Mouse (Mus musculus): ENCODE data around the gene Diexf.

Diexf gene

DNA sequence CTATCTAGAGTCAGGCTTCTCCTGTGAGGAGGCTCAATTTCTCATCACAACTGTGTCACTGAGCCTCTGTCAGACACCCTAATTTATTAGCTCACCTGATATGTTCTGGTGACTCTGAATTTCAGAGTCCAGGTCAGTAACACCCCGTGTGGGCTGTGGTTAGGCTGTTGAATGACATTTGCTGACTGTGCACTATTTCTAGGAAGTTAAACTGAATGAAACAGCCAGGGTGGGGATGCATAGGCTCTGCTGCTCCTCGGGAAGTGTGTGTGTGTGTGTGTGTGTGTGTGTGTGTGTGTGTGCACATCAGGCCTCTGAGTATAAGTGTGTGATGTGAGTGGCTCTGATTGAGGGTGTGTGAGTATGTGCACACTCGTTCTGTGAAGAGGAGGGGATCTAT, 8.6 kb upstream of the Diexf start:
- DNase-seq (ENCODE audit: low read depth): peak; percentile 8

DNA sequence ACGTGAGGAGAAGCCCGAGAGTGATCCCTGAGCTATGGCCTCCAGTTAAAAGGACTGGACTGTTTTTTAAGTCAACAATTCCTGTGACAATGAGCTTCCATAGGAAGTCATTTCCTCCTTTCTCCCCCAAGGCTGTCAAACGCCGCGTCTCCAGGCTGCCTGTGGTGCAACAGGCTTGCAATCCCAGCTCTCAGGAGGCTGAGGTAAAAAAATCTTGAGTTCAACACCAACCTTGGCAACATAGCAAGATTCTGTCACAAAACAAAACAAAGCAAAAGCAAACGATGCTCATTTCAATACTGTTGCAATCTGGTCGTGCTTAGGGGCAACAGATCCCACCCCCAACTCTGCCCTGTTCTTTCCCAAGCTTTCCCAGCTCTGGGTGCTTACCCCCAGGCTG, 8.0 kb upstream of the Diexf start:
- peak; percentile 71 for DNase-seq (ENCODE audit: low read depth)

DNA sequence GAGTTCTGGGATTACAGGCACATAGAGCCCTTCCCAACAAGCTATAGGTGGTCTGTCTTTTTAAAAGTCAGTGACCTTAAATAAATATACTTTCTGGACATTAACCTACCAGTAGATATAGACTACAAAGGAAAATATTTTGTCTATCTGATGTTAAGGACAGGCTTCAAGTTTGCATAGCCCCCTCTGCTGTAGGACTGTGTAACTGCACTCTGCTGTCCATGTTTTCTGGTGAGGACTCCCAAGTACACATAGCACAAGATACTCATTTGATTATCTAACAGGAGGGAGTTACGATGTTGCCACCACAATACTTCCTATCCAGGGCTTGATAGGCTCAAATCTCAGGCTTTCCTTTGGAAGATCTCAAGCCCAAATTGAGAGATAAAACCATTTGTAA, 3.7 kb upstream of the Diexf start:
- peak; percentile 21 for DNase-seq (ENCODE audit: low read depth)

DNA sequence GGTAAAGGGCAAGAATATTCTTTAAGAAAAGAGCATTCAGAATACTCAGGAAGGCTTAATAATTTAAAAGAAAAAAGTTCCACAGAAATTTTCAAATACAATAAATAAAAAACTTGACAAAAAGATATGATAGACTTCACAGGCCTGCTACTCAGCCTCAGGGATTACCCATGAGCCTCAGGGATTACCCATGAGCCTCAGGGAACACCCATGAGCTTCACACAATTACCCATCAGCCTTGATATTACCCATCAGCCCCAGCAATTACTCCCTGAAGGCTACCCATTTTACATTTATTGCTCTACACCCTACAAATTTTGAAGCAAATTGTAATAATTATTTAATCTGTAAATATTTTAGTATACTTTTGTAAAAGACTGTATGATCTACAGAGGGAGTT, 2.3 kb upstream of the Diexf start:
- no peak for DNase-seq (ENCODE audit: low read depth)

DNA sequence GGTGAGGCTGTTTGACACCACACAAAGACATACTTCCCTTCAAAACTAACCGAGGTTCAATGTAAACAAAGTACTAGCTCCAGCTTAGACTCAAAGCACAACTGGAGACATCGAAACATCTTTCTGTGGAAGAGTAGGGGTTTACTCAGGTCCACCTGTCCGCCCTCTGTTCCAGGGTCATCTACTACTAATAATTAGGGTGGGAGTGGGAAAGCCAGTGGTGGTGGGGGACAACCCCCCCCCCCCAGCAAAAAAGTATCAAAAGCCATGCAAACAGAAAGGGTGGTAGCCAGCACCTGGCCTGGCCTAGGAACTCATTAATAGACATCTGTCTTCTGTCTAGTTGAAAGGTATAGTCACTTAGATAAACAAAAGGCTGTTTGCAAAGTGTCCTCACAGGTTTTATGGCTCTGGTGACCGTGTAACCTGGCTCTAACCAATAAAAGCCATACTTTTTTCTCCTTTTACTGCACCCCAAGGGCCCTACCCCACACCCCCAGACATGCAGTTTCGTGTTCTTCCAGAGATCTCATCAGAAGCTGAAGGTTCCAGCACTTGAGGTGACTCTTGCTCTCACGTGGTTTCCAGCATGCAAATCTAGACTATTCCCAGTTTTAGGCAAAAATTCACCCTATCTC, 1.4 kb upstream of the Diexf start:
- DNase-seq (ENCODE audit: low read depth): no peak

DNA sequence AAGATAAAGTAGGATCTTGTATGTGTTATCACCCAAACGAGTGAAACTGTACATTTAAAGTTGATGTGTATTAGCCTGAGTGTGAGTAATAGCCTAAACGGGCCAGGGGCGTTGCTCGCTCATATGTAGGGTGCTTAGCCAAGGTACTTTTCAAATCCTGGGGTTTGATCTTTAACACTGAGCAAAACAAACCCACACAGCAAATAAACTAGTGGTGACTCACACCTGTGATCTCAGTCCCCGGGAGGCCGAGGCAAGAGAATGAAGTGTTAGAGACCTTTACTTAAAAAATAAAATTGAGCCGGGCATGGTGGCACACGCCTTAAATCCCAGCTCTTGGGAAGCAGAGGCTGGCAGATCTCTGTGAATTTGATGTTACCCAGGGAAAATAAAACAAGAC, 767 bp upstream of the Diexf start:
- peak; percentile 60 for DNase-seq (ENCODE audit: low read depth)

DNA sequence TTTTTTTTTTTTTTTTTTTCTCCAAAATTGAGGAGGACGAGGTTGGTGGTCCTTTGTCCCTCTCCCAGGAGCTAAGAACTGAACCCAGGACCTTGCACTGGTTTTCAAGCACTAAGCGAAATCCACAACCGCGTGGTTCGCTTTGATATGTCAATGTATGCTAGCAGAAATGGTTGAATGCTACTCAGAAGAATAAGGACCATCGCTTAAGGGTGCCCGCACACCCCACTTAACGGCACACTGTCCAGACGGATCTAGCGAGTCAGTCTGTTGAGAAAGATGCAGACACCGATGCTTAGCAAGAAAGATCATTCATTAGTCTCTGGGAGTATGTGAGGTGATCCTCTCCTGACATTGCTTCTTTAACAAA, 369 bp upstream of the Diexf start:
- DNase-seq (ENCODE audit: low read depth): no peak

DNA sequence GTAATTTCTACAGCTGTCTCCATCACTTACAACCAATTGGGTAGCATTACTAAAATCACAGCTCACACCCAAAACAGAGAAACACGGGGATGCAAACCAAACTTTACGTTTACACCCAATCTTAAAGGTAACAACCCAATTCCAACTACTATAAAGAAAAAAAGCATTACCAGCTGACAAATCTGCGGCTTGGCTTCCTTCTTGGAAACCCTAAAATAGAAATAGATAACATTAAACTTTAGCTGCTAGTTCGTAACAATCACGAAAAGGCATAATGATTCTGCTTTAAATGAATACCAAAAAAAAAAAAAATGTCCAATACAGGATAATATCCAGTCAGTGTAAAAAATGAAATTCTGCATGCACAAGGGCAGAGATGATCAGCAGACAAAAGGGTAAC, 751 bp downstream of the Diexf start:
- DNase-seq (ENCODE audit: low read depth): no peak

DNA sequence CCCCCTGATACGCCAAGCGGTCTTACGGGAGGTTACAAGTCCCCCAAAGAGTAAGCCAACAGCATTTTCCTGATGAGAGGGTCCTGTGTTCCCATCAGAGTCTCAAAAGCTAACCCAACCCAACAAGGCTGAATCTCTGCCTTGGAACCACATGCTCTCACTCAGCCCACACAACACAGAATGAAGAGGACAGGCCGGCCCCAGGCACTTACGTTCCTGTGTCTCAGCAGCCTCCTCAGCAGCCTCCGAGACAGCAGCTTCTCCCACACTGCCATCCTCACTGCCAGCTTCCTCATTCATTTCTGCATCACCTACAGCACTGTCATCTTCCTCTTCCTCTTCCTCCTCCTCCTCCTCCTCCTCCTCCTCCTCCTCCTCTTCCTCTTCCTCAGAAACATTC, 2.0 kb downstream of the Diexf start:
- DNase-seq (ENCODE audit: low read depth): no peak

DNA sequence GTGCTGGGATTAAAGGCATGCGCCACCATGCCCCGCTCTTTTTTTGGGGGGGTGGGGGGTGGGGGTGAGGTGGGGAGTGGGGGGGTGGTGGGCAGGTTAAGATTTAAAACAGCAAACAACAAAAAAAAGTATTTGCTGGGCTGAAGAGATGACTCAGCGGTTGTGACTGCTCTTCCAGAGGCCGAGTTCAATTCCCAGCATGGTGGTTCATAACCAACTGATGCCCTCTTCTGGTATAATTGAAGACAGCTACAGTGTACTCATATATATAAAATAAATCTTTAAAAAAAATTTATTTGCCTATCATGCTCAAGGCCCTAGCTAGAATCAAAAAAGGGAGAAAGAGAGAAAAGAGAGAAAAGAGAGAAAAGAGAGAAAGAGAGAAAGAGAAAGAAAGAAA, 4.2 kb downstream of the Diexf start:
- DNase-seq (ENCODE audit: low read depth): peak; percentile 77

DNA sequence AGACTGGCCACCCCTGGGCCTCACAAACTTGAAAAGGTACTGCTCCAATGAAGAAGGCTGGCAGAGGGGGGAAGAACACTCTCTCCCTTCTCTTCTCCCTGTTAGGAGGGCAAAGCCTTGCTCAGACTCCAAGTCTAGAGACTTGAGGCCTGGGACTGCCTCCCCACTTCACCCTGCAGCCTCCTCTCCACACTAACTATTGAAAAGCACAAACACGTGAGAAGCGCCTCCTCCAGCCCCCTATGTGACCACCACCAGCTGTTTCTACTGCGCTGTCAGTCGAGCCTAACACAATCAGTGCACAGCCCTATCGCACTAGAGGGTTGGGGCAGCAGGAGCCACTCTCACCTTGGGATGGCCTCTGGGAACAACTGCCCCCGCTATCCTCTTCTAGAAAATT, 6.8 kb downstream of the Diexf start:
- no peak for DNase-seq (ENCODE audit: low read depth)

DNA sequence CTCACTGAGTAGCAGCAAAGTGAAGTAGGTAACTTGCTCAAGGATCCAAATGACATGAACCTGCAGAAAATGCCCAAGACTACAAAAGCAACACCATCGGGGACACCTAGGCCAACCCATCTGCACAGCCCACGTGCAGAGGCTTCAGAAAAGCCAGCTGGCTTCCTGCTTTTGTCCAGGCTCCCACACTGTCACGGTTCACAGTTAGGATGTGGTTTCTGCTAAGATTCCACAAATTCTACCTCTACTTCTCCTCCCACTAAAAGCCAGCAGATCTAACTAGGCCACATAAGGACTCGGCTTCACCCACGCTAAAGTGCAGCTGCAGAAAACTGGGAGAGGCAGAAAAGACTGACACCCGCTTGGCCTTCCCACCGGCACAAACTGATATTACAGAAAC, 7.3 kb downstream of the Diexf start:
- no peak for DNase-seq (ENCODE audit: low read depth)

DNA sequence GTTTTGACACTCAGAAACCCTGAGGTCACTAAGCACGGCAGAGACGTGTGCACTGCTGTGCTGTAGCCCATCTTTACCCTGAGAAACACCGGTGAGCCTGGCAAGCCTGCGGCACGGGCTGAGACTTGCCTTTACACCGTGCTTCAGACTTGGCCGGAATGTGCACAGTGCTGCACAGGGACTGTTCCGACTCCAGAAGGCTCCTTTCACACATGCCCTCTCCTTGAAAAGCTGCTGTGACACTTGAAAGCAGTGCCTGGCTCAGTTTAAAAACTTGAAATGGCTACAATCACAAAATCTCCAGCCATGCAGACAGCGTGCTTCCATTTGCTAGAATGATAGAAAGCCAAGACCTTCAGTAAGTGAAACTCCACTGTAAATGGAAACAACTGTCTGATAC, 18.0 kb downstream of the Diexf start:
- no peak for DNase-seq (ENCODE audit: low read depth)

DNA sequence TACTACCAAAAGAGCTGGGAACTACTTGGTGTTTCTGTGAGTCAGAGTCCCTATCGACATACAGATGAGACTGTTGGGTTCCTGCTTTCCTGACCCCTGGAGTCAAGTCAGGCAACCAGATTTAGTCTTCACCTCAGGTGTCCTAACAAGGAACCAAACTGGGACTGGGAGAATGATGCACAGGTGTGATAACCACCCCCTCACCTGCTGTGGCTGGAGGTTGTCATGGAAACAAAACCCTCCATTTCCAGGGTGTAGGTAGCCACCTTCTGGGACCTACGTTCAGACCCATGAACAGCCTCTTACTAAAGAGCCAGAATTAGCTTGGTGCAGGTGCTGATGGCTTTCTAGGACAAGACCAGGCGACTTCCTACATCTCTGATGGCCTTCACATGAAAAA, 27.1 kb downstream of the Diexf start:
- no peak for DNase-seq (ENCODE audit: low read depth)

DNA sequence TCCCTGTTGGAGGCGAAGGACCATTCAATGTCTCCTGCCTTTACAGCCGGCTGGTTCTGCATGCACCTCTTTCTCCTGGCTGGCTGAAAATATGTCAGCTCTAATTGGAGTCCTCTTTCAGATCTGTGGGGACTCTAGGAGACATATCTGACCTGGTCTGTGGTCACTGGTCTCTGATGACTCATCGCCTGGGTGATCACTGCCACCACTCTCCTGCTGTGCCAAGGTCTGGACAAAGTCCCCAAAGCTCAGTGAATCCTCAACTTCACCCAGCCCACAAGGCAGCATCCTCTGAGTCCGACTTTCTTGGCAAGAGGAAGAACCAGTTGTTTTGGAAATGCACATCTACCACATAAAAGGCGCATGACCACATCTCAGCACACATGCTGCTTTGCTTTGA, 27.5 kb downstream of the Diexf start:
- no peak for DNase-seq (ENCODE audit: low read depth)

DNA sequence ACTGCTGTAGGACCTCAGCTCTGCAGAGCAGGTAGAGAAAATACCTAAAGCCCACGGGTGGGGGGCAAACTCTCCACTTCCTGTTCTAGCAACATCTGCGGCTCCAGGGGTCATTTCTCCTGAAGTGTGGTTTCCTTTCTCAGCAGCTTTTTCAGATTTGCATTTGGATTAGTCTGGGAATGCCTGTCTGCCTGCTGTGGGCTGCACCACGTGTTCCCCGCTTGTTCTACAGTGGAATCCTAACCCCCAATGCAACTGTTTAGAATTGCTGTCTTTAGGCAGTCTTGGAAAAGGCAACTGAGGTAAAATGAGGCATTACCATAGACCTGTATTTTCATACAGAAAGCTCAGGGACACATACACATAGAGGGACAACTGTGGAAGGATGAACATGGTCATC, 28.0 kb downstream of the Diexf start:
- no peak for DNase-seq (ENCODE audit: low read depth)

DNA sequence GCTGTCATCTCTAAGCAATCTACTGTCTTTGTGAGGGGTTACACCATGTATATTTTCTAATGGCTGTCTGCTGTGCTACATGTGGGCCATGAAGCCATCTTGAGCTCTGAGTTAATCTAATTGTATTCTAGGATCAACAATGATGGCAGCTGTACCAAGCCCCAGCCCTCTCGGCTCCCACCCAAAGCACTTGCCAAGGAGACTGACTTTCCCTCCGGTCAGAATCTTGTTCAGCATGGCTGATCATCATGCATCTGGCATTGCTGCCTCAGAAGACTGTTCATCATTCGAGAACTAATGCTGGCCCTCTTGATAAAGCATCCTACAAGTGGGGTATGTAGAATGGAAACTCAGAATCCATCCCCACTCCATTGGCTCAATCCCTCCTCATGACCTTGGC, 31.1 kb downstream of the Diexf start:
- no peak for DNase-seq (ENCODE audit: low read depth)

DNA sequence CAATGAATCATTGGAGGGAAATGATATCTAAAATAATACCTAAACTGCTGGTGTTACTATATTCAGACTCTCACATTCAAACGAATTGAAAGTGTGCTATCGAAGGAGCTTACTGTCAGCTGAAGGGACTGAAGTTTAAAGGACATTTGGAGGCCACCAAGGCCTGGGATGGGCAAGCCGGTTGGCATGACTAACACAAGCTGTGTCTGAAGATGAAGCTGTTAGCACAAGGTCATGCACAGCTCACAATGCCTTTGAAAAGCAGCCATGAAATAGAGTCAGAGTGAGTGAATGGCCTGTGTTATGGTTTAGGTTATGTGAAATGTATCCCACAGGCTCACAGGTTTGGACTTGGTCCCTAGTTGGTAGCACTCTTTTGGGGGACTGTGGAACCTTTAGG, 36.5 kb downstream of the Diexf start:
- DNase-seq (ENCODE audit: low read depth): no peak

DNA sequence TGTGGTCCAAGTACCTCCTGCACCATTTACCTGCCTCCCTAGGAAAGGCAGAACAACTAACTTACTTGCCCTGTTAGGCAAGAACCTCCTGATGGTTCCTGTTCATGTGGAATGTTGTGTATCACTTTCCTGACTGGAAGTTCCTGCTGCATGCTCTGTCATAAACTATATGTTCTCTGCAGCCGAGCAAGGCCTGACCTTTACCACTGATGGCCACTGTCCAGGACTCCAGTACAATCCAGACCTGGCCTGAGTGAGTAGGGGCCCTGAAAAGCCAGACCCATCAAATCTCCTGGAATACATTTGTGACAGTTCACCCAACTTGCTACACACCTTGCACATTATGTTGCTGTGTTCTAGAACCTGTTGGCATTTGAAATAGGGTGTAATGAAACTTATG, 37.3 kb downstream of the Diexf start:
- DNase-seq (ENCODE audit: low read depth): no peak

DNA sequence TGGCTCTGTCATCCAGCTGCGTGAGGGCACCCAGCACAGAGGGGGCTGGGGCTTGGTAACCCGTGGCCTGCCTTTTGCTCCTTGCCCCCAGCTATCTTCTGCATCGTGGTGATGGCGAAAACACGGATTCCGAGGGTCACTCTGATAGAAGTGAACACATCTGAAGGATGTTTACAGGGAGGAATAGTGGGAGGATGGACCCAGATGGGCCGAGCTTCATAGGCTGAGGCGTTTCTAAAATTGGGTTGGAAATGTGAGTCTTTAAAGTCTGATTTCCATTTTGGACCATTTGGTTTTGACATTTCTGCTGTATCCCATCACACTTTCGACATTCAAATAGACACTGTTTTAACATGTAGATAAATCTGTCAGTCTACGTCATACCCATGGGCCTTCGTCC, 39.2 kb downstream of the Diexf start:
- no peak for DNase-seq (ENCODE audit: low read depth)

DNA sequence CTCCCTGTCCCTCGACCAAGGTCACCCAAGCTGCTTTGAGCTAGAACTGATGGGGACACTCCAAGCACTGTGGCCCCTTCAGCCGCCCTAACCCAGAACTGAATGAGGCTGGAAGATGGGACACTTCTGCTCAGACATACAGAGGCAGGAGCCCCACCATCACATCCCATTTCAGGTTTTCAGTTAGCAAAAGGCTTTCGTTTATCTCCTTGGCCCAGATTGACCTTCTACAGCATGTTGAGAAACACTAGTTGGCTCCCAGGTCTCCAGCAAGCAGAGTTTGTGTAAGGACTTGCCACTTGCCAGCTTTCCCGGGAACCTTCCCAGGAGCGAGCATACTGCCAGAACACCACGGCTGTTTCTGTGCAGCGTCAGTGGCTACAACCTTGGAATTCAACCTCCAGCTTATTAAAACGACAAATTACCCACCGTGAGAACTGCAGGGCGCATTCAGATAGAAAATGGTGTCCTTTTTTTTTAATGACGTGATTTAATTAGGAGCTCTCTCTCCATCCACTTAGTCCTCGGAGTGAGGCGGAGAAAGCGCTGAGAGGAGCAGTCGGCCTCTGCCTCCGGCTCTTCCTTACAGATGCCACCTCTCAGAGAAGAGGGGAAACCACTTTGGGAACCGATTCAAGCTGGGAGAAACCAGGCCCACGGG, 39.7 kb downstream of the Diexf start:
- no peak for DNase-seq (ENCODE audit: low read depth)

DNA sequence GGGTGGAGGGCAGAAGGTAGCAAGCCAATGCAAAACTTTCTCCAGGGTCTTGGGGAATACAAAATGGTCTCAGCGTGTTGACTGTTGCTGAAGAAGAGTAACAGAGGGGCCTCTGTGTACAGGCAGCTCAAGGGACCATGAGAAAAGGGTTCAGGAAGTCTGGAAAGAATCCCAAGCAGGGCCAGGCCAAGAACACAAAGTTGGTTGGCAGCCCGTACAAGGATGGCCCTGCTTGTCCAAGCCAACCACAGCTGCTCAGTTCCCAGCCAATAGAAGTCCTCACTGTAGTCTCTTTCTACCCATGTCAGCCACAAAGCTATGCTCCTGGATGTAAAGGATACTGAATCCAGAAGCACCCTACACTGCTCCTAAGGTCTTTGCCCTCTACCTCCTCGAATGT, 40.4 kb downstream of the Diexf start:
- no peak for DNase-seq (ENCODE audit: low read depth)

DNA sequence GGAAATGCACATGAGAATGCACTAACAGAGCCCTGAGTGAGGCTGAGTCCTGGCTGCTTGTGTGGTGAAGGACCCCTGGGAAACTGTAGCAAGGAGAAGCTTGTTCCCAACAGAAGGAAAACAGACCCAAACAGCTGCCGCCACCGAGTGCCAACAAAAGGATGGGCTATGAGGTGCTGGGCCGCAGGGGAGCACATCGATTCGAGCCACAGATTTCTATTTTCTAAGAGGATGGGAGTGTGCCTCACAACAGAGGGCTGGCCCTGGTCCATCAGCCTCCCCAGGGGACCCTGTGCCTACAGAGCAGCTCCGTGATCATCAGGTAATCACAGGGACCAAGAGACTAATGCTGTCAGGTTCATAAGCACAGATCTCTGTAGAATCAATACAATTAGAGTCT, 40.9 kb downstream of the Diexf start:
- DNase-seq (ENCODE audit: low read depth): no peak

DNA sequence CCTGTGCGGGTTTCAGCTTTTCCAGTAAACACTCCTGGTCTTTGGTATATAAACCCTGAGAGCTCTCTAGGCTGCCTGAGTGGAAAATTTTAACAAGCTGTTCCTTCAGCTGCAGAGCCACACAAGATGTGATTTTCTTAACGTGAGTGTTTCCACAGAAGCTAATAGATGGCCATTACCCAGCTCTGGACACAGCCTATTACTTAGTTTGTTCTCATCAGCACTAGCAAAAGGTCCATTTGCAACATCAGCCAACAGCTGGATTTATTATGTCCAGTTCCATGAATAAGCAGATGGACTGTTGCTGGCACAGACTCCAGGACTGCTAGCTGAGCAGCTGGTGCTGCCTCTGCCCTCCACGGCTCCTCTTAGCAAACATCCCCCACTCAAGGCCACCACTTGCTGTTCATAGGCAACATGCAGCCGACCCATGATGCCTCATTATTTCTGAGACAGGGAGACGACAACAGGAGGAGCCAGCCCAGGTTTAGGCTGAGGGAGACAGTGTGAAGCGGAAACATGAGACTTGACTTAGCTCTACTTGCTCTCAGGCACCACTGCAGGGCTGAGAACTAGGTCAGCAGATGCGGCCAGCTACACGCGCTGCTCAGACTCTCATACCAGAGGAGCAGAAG, 43.1 kb downstream of the Diexf start:
- peak; percentile 39 for DNase-seq (ENCODE audit: low read depth)

All from NIH3T3 (cell line).